13 mouse cellular contexts compared by ENCODE assay signal in the genomic region with DNA sequence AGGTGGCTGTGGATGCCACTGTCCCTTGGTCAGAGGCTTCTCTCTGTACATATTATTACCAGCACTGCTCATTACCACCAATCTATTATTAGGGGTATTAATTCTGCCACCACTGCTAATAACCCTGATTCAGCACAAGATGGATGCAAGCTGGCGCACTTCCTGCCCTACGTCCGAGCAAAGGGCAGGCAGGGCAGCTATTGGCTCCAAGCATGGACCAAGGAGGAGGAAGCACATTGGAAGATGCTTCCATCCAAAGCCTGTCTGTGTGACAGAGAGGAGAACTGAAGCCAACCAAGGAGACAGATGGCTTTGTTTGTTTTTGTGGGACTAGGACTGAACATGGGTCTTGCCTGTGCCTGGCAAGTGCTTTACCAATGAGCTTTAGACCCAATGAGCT. TPM values are rescaled to one million over a fixed set of nuclear protein-coding genes. Genes with fewer than 3 reads are reported as not detected.
"Had no signal": no experiment of that assay in that cellular context is flagged by ENCODE, and none has a peak within 500 bp of the region (broad histone marks: within the 10 kb centered on the region; RNA-seq: fewer than 3 reads in every experiment).

No protein-coding gene starts in this region.

- DNase-seq: retina, postnatal 1 day; right cerebral cortex, adult 18-20 months; right cerebral cortex, postnatal 14 days; right cerebral cortex, postnatal 25 days; right cerebral cortex, postnatal 4 days; spleen, adult 18-20 months; thymus, adult 18-20 months; thymus, adult 2 months; thymus, postnatal 14 days; thymus, postnatal 25 days; thymus, postnatal 36 days; thymus, postnatal 4 days had no signal

RNA-seq across cellular contexts. Expression of gene Foxn1, which starts 5.4 kb away (rescaled TPM):
- total RNA-seq: neutrophil, adult 5-6 weeks had no signal
